Mouse (Mus musculus): ENCODE measurements at regions not wholly inside any gene's neighbourhood (a gene's known extent, or its start where the extent isn't known, plus 50 kb on each side); places are given as distances from the start of the nearest gene placed in this dataset.

DNA sequence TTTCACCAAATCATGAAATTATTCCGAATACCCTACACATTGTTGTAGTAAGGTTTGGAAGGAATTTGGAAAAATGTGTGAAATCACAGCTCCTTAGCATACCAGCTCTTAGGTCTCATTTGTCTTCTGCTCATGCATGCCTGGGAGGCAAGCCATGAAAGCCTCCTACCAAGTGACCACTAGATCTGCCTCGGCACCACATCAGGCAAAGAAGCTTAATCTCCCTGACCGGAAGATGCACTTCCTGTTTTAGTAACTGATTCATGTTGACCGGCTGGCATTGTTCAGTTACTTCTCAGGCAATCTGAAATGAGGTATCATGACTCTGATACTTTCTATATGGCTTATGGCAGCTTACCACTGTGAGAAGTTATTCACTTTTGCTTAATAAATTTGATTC lies 345.2 kb upstream of the Camk1g start:
- TF ChIP-seq CTCF (IDR thresholded peaks at IDR 0.05; ENCODE audit: borderline replicate concordance, insufficient read depth, low read depth, low read length) (no peak), POLR2A (IDR thresholded peaks at IDR 0.05; ENCODE audit: borderline replicate concordance, insufficient read depth, low read length) (no peak)
